Mouse (Mus musculus) cerebral cortex, adult 2 months (tissue): ENCODE data around the gene Cyp2c40.

Experiments
- WGBS: fragments of 180-500 bp; shearing (Covaris S2); methylation state at CpG from one replicate; pipeline ENCODE4 v1.1.7; 2018; 5-methylcytosine and 5-hydroxymethylcytosine counted together

Gene Cyp2c40

GRCm38 (mm10) chr19:39812714-39813113 lies at the start of gene Cyp2c40:
Cyp2c40 (minus strand) TSS chr19:39812814.
- WGBS = 91% methylated on average over 3 of the region's 3 CpGs

GRCm38 (mm10) chr19:39820931-39821330 lies 8.3 kb upstream of the Cyp2c40 start:
- WGBS = 70% methylated on average over 2 of the region's 2 CpGs

GRCm38 (mm10) chr19:39816400-39816799 lies 3.8 kb upstream of the Cyp2c40 start:
- WGBS = 92% methylated on average over 1 of the region's 1 CpGs

GRCm38 (mm10) chr19:39815991-39816390 lies 3.4 kb upstream of the Cyp2c40 start:
- 43% methylated on average over 4 of the region's 4 CpGs for WGBS

- WGBS = 94% methylated on average over 2 of the region's 2 CpGs
Observed at GRCm38 (mm10) chr19:39785458-39785857, 27.2 kb downstream of the Cyp2c40 start.

- 52% methylated on average over 1 of the region's 1 CpGs for WGBS
Observed at GRCm38 (mm10) chr19:39745357-39745756, 67.3 kb downstream of the Cyp2c40 start.

- WGBS = 30% methylated on average over 1 of the region's 1 CpGs
Observed at GRCm38 (mm10) chr19:39744361-39744760, 68.3 kb downstream of the Cyp2c40 start.

GRCm38 (mm10) chr19:39740920-39741319 lies 71.7 kb downstream of the Cyp2c40 start, which contains the start of gene Cyp2c68:
Cyp2c68 (minus strand) TSS chr19:39741054.
- WGBS = 86% methylated on average over 2 of the region's 2 CpGs
